Mouse (Mus musculus): ENCODE measurements around the gene Olfr1118.
"Not testable (repeated sequence)": the region's sequence is repeated elsewhere in the genome, so short reads cannot be mapped to it uniquely, and the experiment has no call there.

DNA sequence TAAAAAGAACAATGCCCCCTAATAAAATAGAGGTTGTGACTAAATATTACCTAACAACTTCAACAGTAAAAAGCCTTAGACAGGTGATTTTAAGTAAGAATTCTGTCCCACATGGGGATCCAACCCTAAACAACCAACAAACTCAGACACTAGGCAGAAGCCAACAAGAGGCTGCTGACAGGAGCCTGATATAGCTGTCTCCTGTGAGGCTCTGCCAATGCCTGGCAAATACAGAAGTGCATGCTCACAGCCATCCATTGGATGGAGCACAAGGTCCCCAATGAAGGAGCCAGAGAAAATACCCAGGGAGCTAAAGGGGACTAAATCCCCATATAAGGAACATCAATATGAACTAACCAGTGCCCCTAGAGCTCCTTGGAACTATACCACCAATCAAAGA, 13.4 kb upstream of the Olfr1118 start:
- not testable (repeated sequence) for TF ChIP-seq POLR2A (IDR thresholded peaks at IDR 0.05; ENCODE audit: borderline replicate concordance, low read depth, low read length); CTCF (IDR thresholded peaks at IDR 0.05; ENCODE audit: low read depth, low read length)
